Mouse (Mus musculus) adrenal gland, postnatal 14 days (tissue): Measurements from ENCODE around the gene Exoc2. TPM values are rescaled to one million over a fixed set of nuclear protein-coding genes. Genes with fewer than 3 reads are reported as not detected.
A peak's percentile ranks its signal among the peaks of the same experiment; 100 is the strongest.

Source experiments
- DNase-seq: peaks from one replicate; pipeline ENCODE4 v3.0.0; 2021; ENCODE audit warnings: mixed read lengths
- total RNA-seq: library from RNA; stranded (reverse); gene quantifications from 2 replicates; pipeline ENCODE4 v1.2.3, GENCODE M21; 2021

The Exoc2 gene
- total RNA-seq, 1 experiment from 2014 or later: 25.3 TPM

GRCm38 (mm10) chr13:30892315-30892714 is 81.6 kb downstream of the Exoc2 start:
- DNase-seq: no peak

GRCm38 (mm10) chr13:30891223-30891622 is 82.7 kb downstream of the Exoc2 start:
- peak; percentile 68 for DNase-seq

GRCm38 (mm10) chr13:30888480-30888879 is 85.4 kb downstream of the Exoc2 start:
- peak; percentile 88 for DNase-seq

- DNase-seq: no peak
Measured at GRCm38 (mm10) chr13:30880310-30880709, 93.6 kb downstream of the Exoc2 start.

GRCm38 (mm10) chr13:30879871-30880270 is 94.0 kb downstream of the Exoc2 start:
- DNase-seq: no peak

GRCm38 (mm10) chr13:30875825-30876224 is 98.1 kb downstream of the Exoc2 start:
- DNase-seq: no peak

GRCm38 (mm10) chr13:30873472-30873871 is 100.4 kb downstream of the Exoc2 start:
- DNase-seq: no peak

- peak; percentile 24 for DNase-seq
Measured at GRCm38 (mm10) chr13:30865486-30865885, 108.4 kb downstream of the Exoc2 start.

GRCm38 (mm10) chr13:30864042-30864441 is 109.9 kb downstream of the Exoc2 start:
- DNase-seq: no peak

GRCm38 (mm10) chr13:30858421-30858820 is 115.5 kb downstream of the Exoc2 start:
- no peak for DNase-seq

- no peak for DNase-seq
Measured at GRCm38 (mm10) chr13:30850736-30851135, 123.2 kb downstream of the Exoc2 start.

GRCm38 (mm10) chr13:30848001-30848400 is 125.9 kb downstream of the Exoc2 start:
- DNase-seq: no peak

- DNase-seq: peak; percentile 31
Measured at GRCm38 (mm10) chr13:30846506-30846905, 127.4 kb downstream of the Exoc2 start.

- DNase-seq: no peak
Measured at GRCm38 (mm10) chr13:30843049-30843448, 130.8 kb downstream of the Exoc2 start.

- no peak for DNase-seq
Measured at GRCm38 (mm10) chr13:30841843-30842242, 132.1 kb downstream of the Exoc2 start.

GRCm38 (mm10) chr13:30841306-30841705 is 132.6 kb downstream of the Exoc2 start:
- DNase-seq: no peak

GRCm38 (mm10) chr13:30840700-30841099 is 133.2 kb downstream of the Exoc2 start:
- no peak for DNase-seq

- no peak for DNase-seq
Measured at GRCm38 (mm10) chr13:30836342-30836741, 137.6 kb downstream of the Exoc2 start.

- DNase-seq: no peak
Measured at GRCm38 (mm10) chr13:30834859-30835258, 139.0 kb downstream of the Exoc2 start.

GRCm38 (mm10) chr13:30834349-30834748 is 139.5 kb downstream of the Exoc2 start:
- no peak for DNase-seq

GRCm38 (mm10) chr13:30833476-30834149 is 140.3 kb downstream of the Exoc2 start:
- DNase-seq: no peak

GRCm38 (mm10) chr13:30831369-30831768 is 142.5 kb downstream of the Exoc2 start:
- no peak for DNase-seq

GRCm38 (mm10) chr13:30826511-30826910 is 147.4 kb downstream of the Exoc2 start:
- no peak for DNase-seq

- DNase-seq: no peak
Measured at GRCm38 (mm10) chr13:30824903-30825302, 149.0 kb downstream of the Exoc2 start.

GRCm38 (mm10) chr13:30820555-30820954 is 153.3 kb downstream of the Exoc2 start:
- DNase-seq: no peak
